Mouse (Mus musculus) embryonic facial prominence, embryonic 11.5 days (tissue): Measurements from ENCODE around the gene 1700020D05Rik. TPM values are rescaled to one million over a fixed set of nuclear protein-coding genes. Genes with fewer than 3 reads are reported as not detected.
A peak's percentile ranks its signal among the peaks of the same experiment; 100 is the strongest.

ENCODE experiments used
- ATAC-seq: fragments of 200-750 bp; cut with Nextera tagmentation; replicated peaks from 2 replicates; pipeline ENCODE4 v1.8.0; 2017; ENCODE audit warnings: low read depth; ENCODE audit not compliant: insufficient number of reproducible peaks, low FRiP score, low TSS enrichment
- DNase-seq: peaks from one replicate; pipeline ENCODE4 v3.0.0-alpha.2; 2015; ENCODE audit warnings: low spot score
- H3K27ac ChIP-seq: fragments of 300-500 bp; sonication (generic); replicated peaks from 2 replicates; pipeline ENCODE4 v1.5.1; 2014; ENCODE audit warnings: mild to moderate bottlenecking, low read depth, low read length, control low read depth
- H3K27me3 ChIP-seq: fragments of 300-500 bp; sonication (generic); 2 replicates; pipeline ENCODE4 v1.6.1; 2014; ENCODE audit warnings: mild to moderate bottlenecking, low read length, moderate library complexity, mixed read lengths; ENCODE audit not compliant: control insufficient read depth, insufficient read depth
- H3K36me3 ChIP-seq: fragments of 300-500 bp; sonication (generic); replicated peaks from 2 replicates; pipeline ENCODE4 v1.6.1; 2014; ENCODE audit warnings: low read depth, mild to moderate bottlenecking, low read length, moderate library complexity, mixed read lengths; ENCODE audit not compliant: control insufficient read depth, insufficient read depth
- H3K4me1 ChIP-seq: fragments of 300-500 bp; sonication (generic); 2 replicates; pipeline ENCODE4 v1.6.1; 2014; ENCODE audit warnings: low read length, mixed read lengths; ENCODE audit not compliant: control insufficient read depth, insufficient read depth
- H3K4me2 ChIP-seq: fragments of 300-500 bp; sonication (generic); 2 replicates; pipeline ENCODE4 v1.6.1; 2014; ENCODE audit warnings: low read depth, mild to moderate bottlenecking, control low read depth, low read length, moderate library complexity
- H3K4me3 ChIP-seq: fragments of 300-500 bp; sonication (generic); 2 replicates; pipeline ENCODE4 v1.5.1; 2014; ENCODE audit warnings: low read depth, low read length, control low read depth
- H3K9ac ChIP-seq: fragments of 300-500 bp; sonication (generic); replicated peaks from 2 replicates; pipeline ENCODE4 v1.6.1; 2014; ENCODE audit warnings: mild to moderate bottlenecking, control low read depth, low read length
- H3K9me3 ChIP-seq: fragments of 300-500 bp; sonication (generic); replicated peaks from 2 replicates; pipeline ENCODE4 v1.6.1; 2016; ENCODE audit warnings: mild to moderate bottlenecking, low read length, inconsistent platforms, mixed read lengths; ENCODE audit not compliant: control insufficient read depth
- WGBS: fragments of 180-500 bp; shearing (Covaris S2); extraction: QIAGEN DNeasy Blood & Tissue Kit; methylation state at CpG from one replicate; pipeline ENCODE4 v1.1.7; 2014; 5-methylcytosine and 5-hydroxymethylcytosine counted together
- polyA plus RNA-seq: library from polyadenylated mRNA; unstranded; fragments of >200 nt; fragmentation: Nextera tagmentation; extraction: Ambion mirVana; gene quantifications from 2 replicates; pipeline ENCODE4 v1.2.1, GENCODE M21; 2014

The 1700020D05Rik gene
- polyA plus RNA-seq, 1 experiment from 2014 or later: not detected

GRCm38 (mm10) chr19:5459019-5459418, 44.6 kb downstream of the 1700020D05Rik start:
- H3K27ac ChIP-seq: no peak overlapping the region

GRCm38 (mm10) chr19:5457746-5458442, 45.7 kb downstream of the 1700020D05Rik start, which contains the start of gene Ccdc85b:
Gene Ccdc85b, minus strand, starts transcription at chr19:5457894.
- Histone ChIP-seq H3K4me1 (peaks cover 6% of the 10 kb centered on the region; the same call in 1 of the 2 replicates), H3K9ac (peak within 1 kb of the TSS; percentile 80), H3K27ac (peak within 1 kb of the TSS; percentile 83), H3K36me3 (no peaks in the 10 kb centered on the region), H3K4me3 (peak within 1 kb of the TSS; percentile 80), H3K9me3 (no peaks in the 10 kb centered on the region), H3K27me3 (no peaks in the 10 kb centered on the region), H3K4me2 (peak within 1 kb of the TSS; percentile 99)
- ATAC-seq (no peak), DNase-seq (no peak)
- 12% methylated on average over 14 of the region's 14 CpGs for WGBS

More at GRCm38 (mm10) chr19:5459019-5459418, 44.6 kb downstream of the 1700020D05Rik start:
- Histone ChIP-seq H3K4me1 (peaks cover 6% of the 10 kb centered on the region; the same call in 1 of the 2 replicates), H3K9me3 (no peaks in the 10 kb centered on the region), H3K4me3 (no peak overlapping the region), H3K36me3 (no peaks in the 10 kb centered on the region; the same call in 1 of the 2 replicates), H3K4me2 (0 out of 2 replicates have a peak overlapping the region, but pooled peaks have one; percentile 3), H3K27me3 (no peaks in the 10 kb centered on the region), H3K9ac (no peak overlapping the region)
- WGBS: 65% methylated on average over 7 of the region's 7 CpGs
- ATAC-seq (no peak), DNase-seq (no peak)

DNA sequence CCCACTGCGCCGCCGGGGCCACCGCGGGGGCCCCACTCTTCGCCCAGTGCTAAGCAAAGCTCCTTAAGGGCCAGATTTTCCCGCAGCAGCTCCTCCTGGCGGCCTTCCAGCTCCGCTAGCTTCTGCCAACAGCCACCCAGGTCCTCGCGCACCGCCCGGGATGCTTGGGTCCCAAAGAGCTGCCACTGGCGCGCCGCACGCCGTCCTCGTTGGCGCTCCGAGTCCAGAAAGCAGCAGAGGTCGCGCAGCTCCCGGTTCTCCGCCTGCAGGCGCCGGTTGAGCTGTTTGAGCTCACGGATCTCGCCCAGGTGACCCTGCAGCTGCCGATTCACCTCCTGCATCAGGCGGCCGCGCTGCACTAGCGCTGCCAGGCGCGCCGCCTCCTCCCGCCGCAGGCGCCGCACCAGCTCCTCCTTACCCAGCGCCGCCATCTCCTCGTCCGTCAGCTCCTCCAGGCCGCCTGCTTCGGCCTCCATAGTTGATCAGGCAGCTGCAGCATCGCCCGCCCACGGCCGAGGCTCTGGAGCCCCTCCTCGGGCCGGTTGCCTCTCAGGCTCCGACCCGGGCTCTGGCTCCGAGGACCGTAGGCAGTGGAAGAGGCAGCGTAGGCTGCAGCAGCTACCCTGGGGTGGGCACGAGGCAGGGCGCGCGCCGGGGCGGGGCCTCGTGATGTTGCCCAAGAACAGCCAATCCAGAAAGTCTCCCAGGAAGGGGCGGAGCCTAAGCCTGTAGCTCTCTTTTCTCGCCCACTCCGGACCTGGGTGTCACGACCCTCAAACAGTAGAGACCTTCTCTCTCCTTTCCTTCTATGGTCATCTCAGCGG, 46.5 kb downstream of the 1700020D05Rik start:
- Histone ChIP-seq H3K4me1 (peaks cover 6% of the 10 kb centered on the region; the same call in 1 of the 2 replicates), H3K36me3 (no peaks in the 10 kb centered on the region), H3K4me2 (peak overlapping the region; percentile 99), H3K9me3 (no peaks in the 10 kb centered on the region), H3K27ac (peak overlapping the region; percentile 83), H3K27me3 (no peaks in the 10 kb centered on the region), H3K4me3 (peak overlapping the region; percentile 80), H3K9ac (peak overlapping the region; percentile 80)
- DNase-seq (peak; percentile 96), ATAC-seq (peak; percentile 89)
- under 1% methylated on average over 70 of the region's 70 CpGs for WGBS

DNA sequence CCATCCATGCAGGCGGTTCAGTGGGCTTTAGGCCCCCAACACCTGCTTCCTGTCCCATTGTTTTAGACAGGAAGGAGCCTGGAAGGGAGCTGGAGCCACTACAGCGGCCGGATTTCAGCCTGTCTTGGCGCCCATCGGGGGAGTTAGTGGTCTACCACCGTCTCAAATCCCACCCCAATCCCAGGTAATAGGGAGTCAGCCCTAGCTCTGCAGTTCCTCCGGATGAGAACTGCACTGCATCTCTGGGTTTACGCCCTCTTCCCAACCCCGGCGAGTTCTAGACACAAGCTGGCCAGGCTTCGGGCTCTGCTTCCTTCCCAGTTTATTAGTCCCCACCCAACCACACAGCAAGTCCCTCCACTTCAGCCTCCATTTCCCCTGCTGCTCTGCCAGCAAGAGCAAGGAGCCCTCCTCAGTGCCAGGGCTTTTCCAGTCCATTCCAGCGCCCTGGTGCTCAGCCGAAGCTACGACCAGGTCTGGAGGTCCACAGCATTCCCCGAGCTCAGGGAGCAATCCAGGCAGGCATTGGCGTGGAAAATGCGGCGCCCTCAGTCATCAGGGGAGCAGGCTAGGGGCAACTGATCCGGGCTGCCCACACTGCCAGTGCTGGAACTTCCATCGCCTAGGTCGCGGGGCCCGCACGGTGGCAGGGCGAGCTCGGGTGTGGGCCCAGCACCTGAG, 47.2 kb downstream of the 1700020D05Rik start:
- peaks cover 6% of the 10 kb centered on the region; the same call in 1 of the 2 replicates for H3K4me1 ChIP-seq
- H3K27me3 ChIP-seq: no peaks in the 10 kb centered on the region

DNA sequence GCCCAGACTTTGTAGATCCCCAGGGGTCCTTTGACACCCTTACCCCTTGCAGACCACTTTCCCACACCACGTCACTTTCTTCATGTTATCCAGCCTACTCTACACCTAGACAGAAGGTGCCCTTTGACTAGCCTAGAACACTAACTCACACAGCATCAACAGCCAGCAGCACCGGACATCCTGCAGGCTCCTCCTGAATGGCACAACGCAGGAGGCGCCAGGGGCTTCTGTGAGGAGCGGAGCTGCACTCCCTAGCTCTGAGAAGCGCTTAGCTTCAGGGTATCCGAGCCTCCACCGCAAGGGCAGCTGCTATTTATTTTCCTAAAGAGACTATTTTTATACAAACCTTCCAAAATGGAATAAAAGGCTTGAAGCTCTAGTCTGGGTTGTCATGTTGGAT, 48.0 kb downstream of the 1700020D05Rik start:
- Histone ChIP-seq H3K4me1 (peaks cover 6% of the 10 kb centered on the region; the same call in 1 of the 2 replicates), H3K9me3 (no peaks in the 10 kb centered on the region), H3K4me3 (no peak overlapping the region; the same call in none of the 2 replicates), H3K9ac (0 out of 2 replicates have a peak overlapping the region, but pooled peaks have one; percentile 23), H3K36me3 (no peaks in the 10 kb centered on the region), H3K4me2 (peak overlapping the region; percentile 99; the same call in 1 of the 2 replicates), H3K27me3 (no peaks in the 10 kb centered on the region), H3K27ac (no peak overlapping the region)
- ATAC-seq: no peak
- no peak for DNase-seq
- 61% methylated on average over 8 of the region's 8 CpGs for WGBS

More for the DNA sequence above, 47.2 kb downstream of the 1700020D05Rik start:
- Histone ChIP-seq H3K4me3 (peak overlapping the region; percentile 80), H3K9me3 (no peaks in the 10 kb centered on the region), H3K27ac (peak overlapping the region; percentile 83), H3K36me3 (no peaks in the 10 kb centered on the region), H3K9ac (peak overlapping the region; percentile 80), H3K4me2 (peak overlapping the region; percentile 99)
- WGBS: 2% methylated on average over 26 of the region's 26 CpGs
- DNase-seq (no peak), ATAC-seq (no peak)

DNA sequence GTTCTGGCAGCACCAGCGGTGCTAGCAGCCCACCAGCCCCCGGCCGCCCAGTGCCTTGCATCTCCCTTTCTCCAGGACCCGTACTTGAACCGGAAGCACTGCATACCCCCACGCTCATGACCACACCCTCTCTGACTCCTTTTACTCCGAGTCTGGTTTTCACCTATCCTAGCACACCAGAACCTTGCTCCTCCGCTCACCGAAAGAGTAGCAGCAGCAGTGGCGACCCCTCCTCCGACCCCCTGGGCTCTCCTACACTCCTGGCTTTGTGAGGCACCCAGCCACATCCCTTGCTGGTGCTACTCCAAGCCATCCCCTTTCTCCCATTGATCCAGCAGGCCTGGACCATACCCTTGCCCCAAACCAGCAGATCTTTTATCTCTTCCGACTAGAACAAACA, 48.5 kb downstream of the 1700020D05Rik start:
- Histone ChIP-seq H3K4me1 (peaks cover 6% of the 10 kb centered on the region; the same call in 1 of the 2 replicates), H3K9ac (no peak overlapping the region)
- DNase-seq: no peak

More for the DNA sequence above, 48.5 kb downstream of the 1700020D05Rik start:
- no peak overlapping the region for H3K27ac ChIP-seq
- WGBS: 87% methylated on average over 12 of the region's 12 CpGs
- ATAC-seq: no peak
- H3K4me3 ChIP-seq: no peak overlapping the region
- no peaks in the 10 kb centered on the region for H3K36me3 ChIP-seq
- no peaks in the 10 kb centered on the region for H3K9me3 ChIP-seq
- H3K27me3 ChIP-seq: peaks cover 3% of the 10 kb centered on the region; the same call in 1 of the 2 replicates
- H3K4me2 ChIP-seq: no peak overlapping the region
